Mouse (Mus musculus) liver, postnatal 0 days (tissue): Measurements from ENCODE around the gene Zfp398.

Experiments used
- CTCF ChIP-seq: sonication (generic); IDR thresholded peaks from 2 replicates; pipeline ENCODE4 v1.5.1; 2016; ENCODE audit warnings: antibody characterized with exemption, low read depth
- EP300 ChIP-seq: IDR thresholded peaks from 2 replicates; pipeline ENCODE4 v1.6.1; 2016; ENCODE audit warnings: antibody characterized with exemption, low read depth, mild to moderate bottlenecking

GRCm38 (mm10) chr6:47824241-47824640 is 11.2 kb upstream of the Zfp398 start:
- TF ChIP-seq CTCF (no peak), EP300 (no peak)
